Mouse (Mus musculus): ENCODE measurements around the gene Nhs. TPM values are rescaled to one million over a fixed set of nuclear protein-coding genes. Genes with fewer than 3 reads are reported as not detected.

Nhs gene
- 1.5 and 2.7 TPM in 2 replicates for polyA plus RNA-seq (2015; fragmentation: Nextera tagmentation; extraction: Ambion mirVana)

GRCm38 (mm10) chrX:162159637-162160611, at the start of gene Nhs:
Gene Nhs, minus strand, starts transcription at chrX:162159730.

Measured in adrenal gland, postnatal 0 days (tissue).